Comparison of ENCODE assay signal across 8 mouse cellular contexts in genomic region chr3:147182366-147182875, GRCm38 (mm10).
DNase-seq lines count a peak whose midpoint lies in the region; ATAC-seq lines count a peak whose summit lies in the region.

No protein-coding gene starts in this region.

- H3K9me3 ChIP-seq in heart, embryonic 13.5 days, result no peaks in the 10 kb centered on the region
- H3K9me3 ChIP-seq in hindbrain, embryonic 11.5 days (ENCODE audit: control insufficient read depth, low read length), result no peaks in the 10 kb centered on the region
- H3K9me3 ChIP-seq in neural tube, embryonic 13.5 days, result no peaks in the 10 kb centered on the region

- intact Hi-C loops in gastrocnemius, postnatal 14 days (cut with DNase I; ENCODE audit: low total_unique reads), result no loop called here

- no peaks in the 10 kb centered on the region for H3K36me3 ChIP-seq in heart, embryonic 13.5 days
- no peaks in the 10 kb centered on the region for H3K36me3 ChIP-seq in hindbrain, embryonic 11.5 days (ENCODE audit: control insufficient read depth, insufficient read depth, low read length)
- H3K36me3 ChIP-seq in neural tube, embryonic 13.5 days, result no peaks in the 10 kb centered on the region

- no peak overlapping the region for H3K9ac ChIP-seq in heart, embryonic 13.5 days
- no peak overlapping the region for H3K9ac ChIP-seq in hindbrain, embryonic 11.5 days (ENCODE audit: low read depth, low read length)
- no peak overlapping the region for H3K9ac ChIP-seq in neural tube, embryonic 13.5 days

- peaks cover 24% of the 10 kb centered on the region for H3K4me1 ChIP-seq in heart, embryonic 13.5 days
- peaks cover 8% of the 10 kb centered on the region for H3K4me1 ChIP-seq in hindbrain, embryonic 11.5 days (replicated peaks; ENCODE audit: control insufficient read depth, insufficient read depth, low read length)
- peaks cover 44% of the 10 kb centered on the region for H3K4me1 ChIP-seq in neural tube, embryonic 13.5 days (replicated peaks)

- peak overlapping the region; percentile 63 for H3K27ac ChIP-seq in heart, embryonic 13.5 days (replicated peaks)
- peak overlapping the region; percentile 88 for H3K27ac ChIP-seq in hindbrain, embryonic 11.5 days (ENCODE audit: low read depth, low read length)
- H3K27ac ChIP-seq in neural tube, embryonic 13.5 days (replicated peaks), result peak overlapping the region; percentile 69

- ATAC-seq in heart, embryonic 13.5 days (ENCODE audit: extremely low read depth, insufficient number of reproducible peaks, low FRiP score, low TSS enrichment), result no peak
- ATAC-seq in hindbrain, embryonic 11.5 days (ENCODE audit: low FRiP score), result peak; percentile 69
- peak; percentile 74 for ATAC-seq in neural tube, embryonic 13.5 days (ENCODE audit: low read depth)

- no peak for DNase-seq in heart, adult 9 months (ENCODE audit: low spot score in 2 of 2)
- peak; percentile 73 for DNase-seq in retina, postnatal 1 day
- no peak for DNase-seq in retina, embryonic 14.5 days (ENCODE audit: low spot score)
- no peak for DNase-seq in hindbrain, embryonic 11.5 days (ENCODE audit: low spot score)
- no peak for DNase-seq in gastrocnemius, postnatal 14 days
- DNase-seq in left cerebral cortex, adult 11 months (ENCODE audit: low spot score), result no peak

- H3K4me3 ChIP-seq in heart, embryonic 13.5 days, result peak overlapping the region; percentile 31
- H3K4me3 ChIP-seq in hindbrain, embryonic 11.5 days (ENCODE audit: low read depth, low read length), result no peak overlapping the region
- H3K4me3 ChIP-seq in neural tube, embryonic 13.5 days, result no peak overlapping the region

- 37% methylated on average over 15 of the region's 15 CpGs for WGBS in heart, embryonic 13.5 days
- WGBS in hindbrain, embryonic 11.5 days, result 17% methylated on average over 15 of the region's 15 CpGs
- 17% methylated on average over 15 of the region's 15 CpGs for WGBS in neural tube, embryonic 13.5 days

- H3K4me2 ChIP-seq in heart, embryonic 13.5 days, result peak overlapping the region; percentile 67
- peak overlapping the region; percentile 36 for H3K4me2 ChIP-seq in hindbrain, embryonic 11.5 days (replicated peaks; ENCODE audit: low read depth, low read length)
- H3K4me2 ChIP-seq in neural tube, embryonic 13.5 days, result peak overlapping the region; percentile 38

- no peaks in the 10 kb centered on the region for H3K27me3 ChIP-seq in heart, embryonic 13.5 days (replicated peaks)
- H3K27me3 ChIP-seq in hindbrain, embryonic 11.5 days (ENCODE audit: control insufficient read depth, insufficient read depth, low read length), result no peaks in the 10 kb centered on the region
- H3K27me3 ChIP-seq in neural tube, embryonic 13.5 days, result peaks cover 5% of the 10 kb centered on the region; the same call in 1 of the 2 replicates
